In the genomic region with DNA sequence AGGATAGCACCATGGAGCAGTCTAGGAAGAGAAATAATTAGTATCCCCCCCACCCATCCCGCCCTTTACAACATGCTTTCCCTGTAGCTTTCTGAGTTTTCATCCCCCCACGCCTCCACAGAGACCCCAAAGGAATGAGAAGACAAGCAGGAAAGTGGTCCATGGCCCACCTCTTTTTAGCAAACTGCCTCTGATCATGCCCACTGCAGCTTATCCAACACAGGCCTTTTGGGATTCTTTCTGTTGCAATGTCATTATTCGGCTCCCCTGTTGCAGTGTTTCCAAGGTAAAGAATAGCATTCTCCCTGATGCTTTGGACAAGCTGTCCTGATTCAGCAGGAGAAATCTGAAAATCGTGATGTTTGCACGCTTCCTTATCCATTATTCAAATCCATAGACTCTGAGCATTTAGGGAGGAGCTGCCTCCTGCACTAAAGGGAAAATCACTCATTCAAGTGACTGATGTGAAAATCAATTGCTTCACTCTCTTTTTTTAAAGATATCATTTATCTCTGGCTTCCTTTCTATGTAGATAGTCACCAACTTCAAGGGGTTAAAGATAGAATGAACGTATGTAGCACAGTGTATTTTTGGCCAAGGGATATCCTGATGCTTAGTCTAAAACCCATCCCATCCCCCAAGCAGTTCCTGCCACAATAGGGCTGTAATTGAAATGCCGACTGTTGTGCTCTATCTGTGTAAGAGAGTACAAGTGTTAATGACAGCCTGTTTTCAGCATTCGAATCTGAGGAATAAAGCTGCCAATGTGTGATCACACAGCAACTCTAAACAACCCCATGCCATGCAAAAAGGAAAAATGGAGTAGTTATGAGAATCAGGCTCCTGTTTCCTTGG, we compare ENCODE assay signal across 20 mouse cellular contexts.
DNase-seq lines count a peak whose midpoint lies in the region; ATAC-seq and TF ChIP-seq lines count a peak whose summit lies in the region.
"Had no signal": no experiment of that assay in that cellular context is flagged by ENCODE, and none has a peak within 500 bp of the region (broad histone marks: within the 10 kb centered on the region; RNA-seq: fewer than 3 reads in every experiment).

No protein-coding gene starts in this region.

- no peak overlapping the region for H3K4me3 ChIP-seq in hindbrain, embryonic 16.5 days (ENCODE audit: low read length)
- no peak overlapping the region for H3K4me3 ChIP-seq in midbrain, postnatal 0 days (ENCODE audit: low read depth, low read length)
- H3K4me3 ChIP-seq: embryonic facial prominence, embryonic 12.5 days; heart, embryonic 10.5 days; liver, embryonic 15.5 days; lung, embryonic 15.5 days; myocyte; neural tube, embryonic 15.5 days had no signal

- H3K9ac ChIP-seq in hindbrain, embryonic 16.5 days (ENCODE audit: low read depth, low read length): no peak overlapping the region
- no peak overlapping the region for H3K9ac ChIP-seq in midbrain, postnatal 0 days (replicated peaks; ENCODE audit: low read length, poor library complexity, severe bottlenecking)
- H3K9ac ChIP-seq: embryonic facial prominence, embryonic 12.5 days; liver, embryonic 15.5 days; lung, embryonic 15.5 days; neural tube, embryonic 15.5 days had no signal

- TF ChIP-seq CTCF in midbrain, postnatal 0 days (IDR thresholded peaks at IDR 0.05): no peak

- H3K27ac ChIP-seq in hindbrain, embryonic 16.5 days (ENCODE audit: low read depth, low read length): no peak overlapping the region
- H3K27ac ChIP-seq in midbrain, postnatal 0 days (ENCODE audit: low read depth, low read length): no peak overlapping the region
- H3K27ac ChIP-seq: embryonic facial prominence, embryonic 12.5 days; heart, embryonic 10.5 days; liver, embryonic 15.5 days; lung, embryonic 15.5 days; neural tube, embryonic 15.5 days had no signal

- no peaks in the 10 kb centered on the region for H3K36me3 ChIP-seq in hindbrain, embryonic 16.5 days (ENCODE audit: control insufficient read depth, insufficient read depth, low read length)
- H3K36me3 ChIP-seq in midbrain, postnatal 0 days (ENCODE audit: insufficient read depth, low read length): no peaks in the 10 kb centered on the region
- H3K36me3 ChIP-seq: embryonic facial prominence, embryonic 12.5 days; heart, embryonic 10.5 days; liver, embryonic 15.5 days; lung, embryonic 15.5 days; neural tube, embryonic 15.5 days had no signal

- 40% methylated on average over 8 of the region's 8 CpGs for WGBS in hindbrain, embryonic 16.5 days
- 24% methylated on average over 8 of the region's 8 CpGs for WGBS in midbrain, postnatal 0 days

- no peaks in the 10 kb centered on the region for H3K9me3 ChIP-seq in hindbrain, embryonic 16.5 days (ENCODE audit: control insufficient read depth, low read length)
- H3K9me3 ChIP-seq in midbrain, postnatal 0 days (ENCODE audit: low read length): no peaks in the 10 kb centered on the region
- H3K9me3 ChIP-seq: embryonic facial prominence, embryonic 12.5 days; heart, embryonic 10.5 days; liver, embryonic 15.5 days; lung, embryonic 15.5 days; neural tube, embryonic 15.5 days had no signal

- no peaks in the 10 kb centered on the region for H3K4me1 ChIP-seq in hindbrain, embryonic 16.5 days (ENCODE audit: control insufficient read depth, insufficient read depth, low read depth, low read length)
- no peaks in the 10 kb centered on the region for H3K4me1 ChIP-seq in midbrain, postnatal 0 days (ENCODE audit: insufficient read depth, low read length)
- H3K4me1 ChIP-seq: embryonic facial prominence, embryonic 12.5 days; liver, embryonic 15.5 days; lung, embryonic 15.5 days had no signal

- no peak for DNase-seq in frontal cortex, postnatal 36 days (ENCODE audit: low spot score in 2 of 2)
- DNase-seq in retina, embryonic 14.5 days (ENCODE audit: low spot score): peak; percentile 22
- DNase-seq in retina, postnatal 1 day: no peak
- peak; percentile 1 for DNase-seq in midbrain, postnatal 0 days (ENCODE audit: low spot score)
- no peak for DNase-seq in heart, adult 9 months (ENCODE audit: low spot score in 2 of 2)
- no peak for DNase-seq in lung, postnatal 36 days
- DNase-seq: heart, postnatal 4 days; kidney, adult 2 months; kidney, postnatal 14 days; lung, postnatal 4 days; thymus, adult 2 months; thymus, postnatal 4 days had no signal

- peak; percentile 24; the same call in 1 of the 2 replicates for ATAC-seq in frontal cortex, adult (ENCODE audit: low TSS enrichment)
- peak; percentile 67; the same call in 1 of the 2 replicates for ATAC-seq in hindbrain, embryonic 16.5 days
- no peak for ATAC-seq in midbrain, postnatal 0 days (ENCODE audit: low FRiP score)

- no peak overlapping the region for H3K4me2 ChIP-seq in hindbrain, embryonic 16.5 days (ENCODE audit: low read length)
- no peak overlapping the region for H3K4me2 ChIP-seq in midbrain, postnatal 0 days (ENCODE audit: low read depth, low read length, poor library complexity, severe bottlenecking)
- H3K4me2 ChIP-seq: embryonic facial prominence, embryonic 12.5 days; liver, embryonic 15.5 days; lung, embryonic 15.5 days; neural tube, embryonic 15.5 days had no signal

- H3K27me3 ChIP-seq in hindbrain, embryonic 16.5 days (replicated peaks; ENCODE audit: control insufficient read depth, insufficient read depth, low read length): no peaks in the 10 kb centered on the region
- H3K27me3 ChIP-seq in midbrain, postnatal 0 days (ENCODE audit: insufficient read depth, low read length): no peaks in the 10 kb centered on the region
- H3K27me3 ChIP-seq: embryonic facial prominence, embryonic 12.5 days; liver, embryonic 15.5 days; lung, embryonic 15.5 days; neural tube, embryonic 15.5 days had no signal

Comparison
In these comparisons a context has a peak if more than half of its experiments do, and no peak if none do; other contexts are left out.
1. DNase-seq: peak in retina, embryonic 14.5 days (single experiment) and midbrain, postnatal 0 days (single experiment); none in frontal cortex, postnatal 36 days (0 of 2), retina, postnatal 1 day (single experiment), heart, adult 9 months (0 of 2) and lung, postnatal 36 days (single experiment).